Comparison of ENCODE assay signal across 12 mouse cellular contexts in the genomic region with DNA sequence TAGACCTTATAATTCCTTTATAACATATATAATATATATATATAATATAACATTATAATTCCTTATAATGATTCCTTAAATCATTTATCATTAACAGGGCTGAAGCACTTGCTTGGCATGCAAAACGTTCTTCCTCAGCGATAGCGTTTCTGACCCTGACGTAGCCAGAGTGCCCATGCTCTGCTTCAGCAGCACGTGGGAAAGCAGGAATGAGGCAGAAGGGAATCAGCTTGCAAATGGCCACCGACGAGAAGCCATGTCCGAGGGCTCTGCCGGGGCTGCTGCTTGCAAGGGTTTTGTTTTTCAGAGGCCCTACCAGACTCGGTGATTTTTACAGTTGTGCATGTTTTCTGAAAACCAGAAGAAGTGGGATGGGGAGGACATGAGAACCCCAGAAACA. TPM values are rescaled to one million over a fixed set of nuclear protein-coding genes. Genes with fewer than 3 reads are reported as not detected.
"Had no signal": no experiment of that assay in that cellular context is flagged by ENCODE, and none has a peak within 500 bp of the region (broad histone marks: within the 10 kb centered on the region; RNA-seq: fewer than 3 reads in every experiment).

No protein-coding gene starts in this region.

- H3K9me3 ChIP-seq: kidney, embryonic 15.5 days; limb, embryonic 10.5 days; liver, embryonic 15.5 days; neural tube, embryonic 13.5 days had no signal

- H3K4me2 ChIP-seq: kidney, embryonic 15.5 days; liver, embryonic 11.5 days; liver, embryonic 15.5 days; midbrain, embryonic 11.5 days had no signal

- H3K4me1 ChIP-seq: kidney, embryonic 15.5 days; megakaryocyte, embryonic 14.5 days had no signal

- DNase-seq: kidney, adult 2 months; thymus, postnatal 36 days had no signal

- H3K36me3 ChIP-seq: kidney, embryonic 15.5 days; limb, embryonic 10.5 days; liver, embryonic 15.5 days; neural tube, embryonic 13.5 days had no signal

- H3K27ac ChIP-seq: kidney, embryonic 15.5 days; left cerebral cortex, adult 2 months; liver, embryonic 15.5 days; macrophage; neural tube, embryonic 13.5 days had no signal

- H3K9ac ChIP-seq: kidney, embryonic 15.5 days; liver, embryonic 15.5 days; neural tube, embryonic 13.5 days had no signal

- H3K27me3 ChIP-seq: kidney, embryonic 15.5 days had no signal

- H3K4me3 ChIP-seq: kidney, embryonic 15.5 days; left cerebral cortex, adult 2 months; limb, embryonic 10.5 days; liver, embryonic 15.5 days; megakaryocyte, embryonic 14.5 days; myocyte; neural tube, embryonic 13.5 days had no signal

RNA-seq across cellular contexts. Expression of gene Dct, which starts 1.6 kb away (rescaled TPM):
- polyA plus RNA-seq: macrophage had no signal
